Mouse (Mus musculus) hindbrain, embryonic 16.5 days (tissue): Measurements from ENCODE around the gene Pm20d2. TPM values are rescaled to one million over a fixed set of nuclear protein-coding genes. Genes with fewer than 3 reads are reported as not detected.

Experiments
- ATAC-seq: fragments of 200-750 bp; cut with Nextera tagmentation; 2 replicates; pipeline ENCODE4 v1.8.0; 2017; ENCODE audit warnings: moderate TSS enrichment, moderate library complexity
- H3K27ac ChIP-seq: fragments of 300-500 bp; sonication (generic); 2 replicates; pipeline ENCODE4 v1.5.1; 2014; ENCODE audit warnings: low read depth, mild to moderate bottlenecking, control low read depth, low read length, moderate library complexity
- H3K27me3 ChIP-seq: fragments of 300-500 bp; sonication (generic); replicated peaks from 2 replicates; pipeline ENCODE4 v1.6.1; 2014; ENCODE audit warnings: low read length; ENCODE audit not compliant: control insufficient read depth, insufficient read depth
- H3K36me3 ChIP-seq: fragments of 300-500 bp; sonication (generic); 2 replicates; pipeline ENCODE4 v1.6.1; 2014; ENCODE audit warnings: mild to moderate bottlenecking, low read length, moderate library complexity, mixed read lengths; ENCODE audit not compliant: control insufficient read depth, insufficient read depth
- H3K4me1 ChIP-seq: fragments of 300-500 bp; sonication (generic); 2 replicates; pipeline ENCODE4 v1.6.1; 2014; ENCODE audit warnings: low read depth, low read length; ENCODE audit not compliant: control insufficient read depth, insufficient read depth
- H3K4me2 ChIP-seq: fragments of 300-500 bp; sonication (generic); 2 replicates; pipeline ENCODE4 v1.6.1; 2014; ENCODE audit warnings: mild to moderate bottlenecking, low read length, control low read depth, moderate library complexity
- H3K4me3 ChIP-seq: fragments of 300-500 bp; sonication (generic); 2 replicates; pipeline ENCODE4 v1.5.1; 2014; ENCODE audit warnings: mild to moderate bottlenecking, low read length, control low read depth, moderate library complexity
- H3K9ac ChIP-seq: fragments of 300-500 bp; sonication (generic); 2 replicates; pipeline ENCODE4 v1.6.1; 2014; ENCODE audit warnings: low read depth, mild to moderate bottlenecking, control low read depth, low read length, moderate library complexity
- H3K9me3 ChIP-seq: fragments of 300-500 bp; sonication (generic); 2 replicates; pipeline ENCODE4 v1.6.1; 2014; ENCODE audit warnings: mild to moderate bottlenecking, low read length, moderate library complexity; ENCODE audit not compliant: control insufficient read depth
- WGBS: fragments of 180-500 bp; shearing (Covaris S2); extraction: QIAGEN DNeasy Blood & Tissue Kit; methylation state at CpG from one replicate; pipeline ENCODE4 v1.1.7; 2014; 5-methylcytosine and 5-hydroxymethylcytosine counted together
- polyA plus RNA-seq: library from polyadenylated mRNA; unstranded; fragments of >200 nt; fragmentation: Nextera tagmentation; extraction: Ambion mirVana; gene quantifications from 2 replicates; pipeline ENCODE4 v1.2.1, GENCODE M21; 2015

Pm20d2 gene
- polyA plus RNA-seq, 1 experiment from 2014 or later, result 1.9 TPM

DNA sequence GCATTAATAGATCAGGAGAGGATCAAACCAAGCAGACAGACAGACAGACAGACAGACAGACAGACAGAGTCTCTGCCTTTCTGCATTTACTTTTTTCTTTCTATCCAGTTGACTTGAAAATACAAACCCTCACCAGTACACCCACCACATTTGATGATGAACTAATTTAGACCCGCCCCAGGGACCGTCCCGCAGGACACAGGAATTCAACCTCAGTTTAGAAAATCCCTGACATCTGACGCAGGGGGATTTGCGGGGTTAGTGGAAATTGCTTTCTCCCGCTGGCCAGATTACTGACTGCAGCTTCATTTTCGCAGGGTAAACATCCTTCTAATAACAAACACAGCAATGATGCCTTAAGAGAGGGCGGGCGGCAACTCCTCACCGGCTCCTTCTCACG, 57.3 kb downstream of the Pm20d2 start, which contains the start of gene Gabrr1:
Gene Gabrr1 (plus strand): TSS at position 301 of the 400 bp plus-strand sequence.
- H3K9me3 ChIP-seq, result no peaks in the 10 kb centered on the region
- H3K36me3 ChIP-seq, result no peaks in the 10 kb centered on the region
- H3K4me1 ChIP-seq, result no peaks in the 10 kb centered on the region
- no peak within 1 kb of the TSS for H3K27ac ChIP-seq
- no peak within 1 kb of the TSS for H3K4me2 ChIP-seq
- H3K9ac ChIP-seq, result no peak within 1 kb of the TSS
- no peak within 1 kb of the TSS for H3K4me3 ChIP-seq
- H3K27me3 ChIP-seq, result no peaks in the 10 kb centered on the region
- no peak for ATAC-seq
- 79% methylated on average over 11 of the region's 11 CpGs for WGBS

DNA sequence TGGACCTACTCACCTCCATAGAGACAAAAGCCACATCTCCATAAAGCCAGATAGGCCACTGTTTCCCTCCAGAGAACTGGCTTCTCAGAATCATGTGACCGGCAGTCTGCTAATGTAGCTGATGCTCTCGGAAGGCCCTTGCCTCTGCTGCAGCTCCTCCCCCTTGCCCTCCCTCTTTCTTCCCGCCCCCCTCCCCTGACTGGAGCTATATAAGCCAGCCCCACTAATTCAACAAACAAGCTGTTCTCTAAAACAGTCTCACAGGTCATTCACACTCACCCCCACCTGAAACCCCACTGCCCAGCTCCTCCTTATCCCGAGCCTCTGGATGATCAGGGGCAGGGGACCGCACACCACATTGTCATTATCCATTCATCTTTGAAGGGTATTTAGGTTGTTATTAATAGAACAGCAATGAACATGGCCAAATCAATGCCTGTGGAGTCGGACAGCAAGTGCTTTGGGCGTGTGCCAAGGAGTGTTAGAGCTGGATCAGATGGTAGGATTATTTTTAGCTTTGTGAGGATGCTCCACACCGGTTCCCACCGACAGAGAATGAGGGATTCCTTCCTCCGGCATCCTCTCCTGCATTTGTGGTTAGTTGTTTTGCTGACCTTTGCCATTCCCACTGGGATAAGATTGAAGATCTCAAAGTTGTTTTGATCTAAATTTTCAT, 64.0 kb downstream of the Pm20d2 start:
- Histone ChIP-seq H3K27me3 (no peaks in the 10 kb centered on the region), H3K27ac (no peak overlapping the region), H3K9me3 (no peaks in the 10 kb centered on the region), H3K4me2 (no peak overlapping the region), H3K4me3 (no peak overlapping the region), H3K4me1 (no peaks in the 10 kb centered on the region), H3K36me3 (no peaks in the 10 kb centered on the region), H3K9ac (no peak overlapping the region)
- peak; percentile 71; the same call in 1 of the 2 replicates for ATAC-seq
- 53% methylated on average over 10 of the region's 10 CpGs for WGBS

DNA sequence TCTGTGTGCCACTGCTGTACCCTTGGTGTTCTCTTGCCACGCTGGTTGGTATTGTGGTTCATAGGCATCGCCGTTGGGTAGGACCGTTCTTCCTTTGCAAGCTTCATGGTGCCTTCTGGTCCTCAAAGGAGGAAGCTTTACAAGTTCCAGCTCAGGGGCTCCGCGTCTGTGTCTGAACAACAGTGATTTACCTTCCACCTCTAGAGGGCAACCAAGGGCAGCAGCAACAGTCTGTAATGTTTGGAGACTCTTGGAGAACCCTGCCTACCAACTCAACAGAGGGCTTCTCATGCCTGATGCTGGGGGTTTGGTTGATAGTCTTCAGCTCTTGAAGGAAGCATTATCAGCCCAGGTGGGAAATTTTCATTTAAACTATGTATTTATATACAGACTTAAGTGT, 65.0 kb downstream of the Pm20d2 start:
- WGBS, result 87% methylated on average over 6 of the region's 6 CpGs
- ATAC-seq, result no peak
- H3K9me3 ChIP-seq, result no peaks in the 10 kb centered on the region

More for the DNA sequence above, 65.0 kb downstream of the Pm20d2 start:
- Histone ChIP-seq H3K4me1 (no peaks in the 10 kb centered on the region), H3K27ac (no peak overlapping the region), H3K9ac (no peak overlapping the region), H3K36me3 (no peaks in the 10 kb centered on the region), H3K4me2 (no peak overlapping the region), H3K4me3 (no peak overlapping the region), H3K27me3 (no peaks in the 10 kb centered on the region)

Other genes with a start within 250 kb of the Pm20d2 start
- 22.2 and 27.1 TPM in 2 replicates for gene Ankrd6, start 238.9 kb downstream of the Pm20d2 start, polyA plus RNA-seq
- 31.1 and 31.3 TPM in 2 replicates for gene Rragd, start 206.7 kb downstream of the Pm20d2 start, polyA plus RNA-seq
- gene Ube2j1, start 158.3 kb downstream of the Pm20d2 start, polyA plus RNA-seq, result 69.5 and 72.4 TPM in 2 replicates
- gene Gabrr2, start 126.7 kb downstream of the Pm20d2 start, polyA plus RNA-seq, result 0.15 and 0.29 TPM in 2 replicates
- gene Gabrr1, start 57.2 kb downstream of the Pm20d2 start, polyA plus RNA-seq, result 0.25 and 0.32 TPM in 2 replicates
- gene Srsf12, start 19.3 kb upstream of the Pm20d2 start, polyA plus RNA-seq, result 74.5 and 79.2 TPM in 2 replicates
- 44.9 and 46.7 TPM in 2 replicates for gene Pnrc1, start 100.4 kb upstream of the Pm20d2 start, polyA plus RNA-seq
- gene Rngtt, start 120.6 kb upstream of the Pm20d2 start, polyA plus RNA-seq, result 19.2 and 20.2 TPM in 2 replicates